Mouse (Mus musculus): ENCODE measurements around the gene Lrrc4. TPM values are rescaled to one million over a fixed set of nuclear protein-coding genes. Genes with fewer than 3 reads are reported as not detected.

Lrrc4 gene
- total RNA-seq, 2 experiments from 2014 or later, result 62.3 to 65.5 TPM

GRCm38 (mm10) chr6:28855442-28855841 lies 23.9 kb upstream of the Lrrc4 start:
- no peak for DNase-seq (ENCODE audit: low spot score in 2 of 2)

- no peak for DNase-seq (ENCODE audit: low spot score in 2 of 2)
These were observed 23.1 kb upstream of the Lrrc4 start for GRCm38 (mm10) chr6:28854598-28854997.

- no peak for DNase-seq (ENCODE audit: low spot score in 2 of 2)
These were observed 22.1 kb upstream of the Lrrc4 start for GRCm38 (mm10) chr6:28853654-28854053.

GRCm38 (mm10) chr6:28853164-28853563 lies 21.6 kb upstream of the Lrrc4 start:
- DNase-seq (ENCODE audit: low spot score in 2 of 2), result peak in 1 of 2 experiments; percentile 56

GRCm38 (mm10) chr6:28852342-28852741 lies 20.8 kb upstream of the Lrrc4 start:
- DNase-seq (ENCODE audit: low spot score in 2 of 2), result peak in 1 of 2 experiments; percentile 30

- DNase-seq (ENCODE audit: low spot score in 2 of 2), result no peak
These were observed 18.9 kb upstream of the Lrrc4 start for GRCm38 (mm10) chr6:28850326-28850900.

- no peak for DNase-seq (ENCODE audit: low spot score in 2 of 2)
These were observed 17.8 kb upstream of the Lrrc4 start for GRCm38 (mm10) chr6:28849317-28849716.

GRCm38 (mm10) chr6:28848891-28849290 lies 17.3 kb upstream of the Lrrc4 start:
- DNase-seq (ENCODE audit: low spot score in 2 of 2), result no peak

- DNase-seq (ENCODE audit: low spot score in 2 of 2), result no peak
These were observed 16.8 kb upstream of the Lrrc4 start for GRCm38 (mm10) chr6:28848285-28848794.

GRCm38 (mm10) chr6:28847616-28848015 lies 16.1 kb upstream of the Lrrc4 start:
- DNase-seq (ENCODE audit: low spot score in 2 of 2), result no peak

GRCm38 (mm10) chr6:28845610-28846009 lies 14.1 kb upstream of the Lrrc4 start:
- no peak for DNase-seq (ENCODE audit: low spot score in 2 of 2)

- peak; percentile 74 to 78 for DNase-seq (ENCODE audit: low spot score in 2 of 2)
These were observed 11.1 kb upstream of the Lrrc4 start for GRCm38 (mm10) chr6:28842375-28843276.

- DNase-seq (ENCODE audit: low spot score in 2 of 2), result no peak
These were observed 10.0 kb upstream of the Lrrc4 start for GRCm38 (mm10) chr6:28841569-28841968.

- peak in 1 of 2 experiments; percentile 49 for DNase-seq (ENCODE audit: low spot score in 2 of 2)
These were observed 5.1 kb upstream of the Lrrc4 start for GRCm38 (mm10) chr6:28836600-28836999.

GRCm38 (mm10) chr6:28834046-28834445 lies 2.5 kb upstream of the Lrrc4 start:
- DNase-seq (ENCODE audit: low spot score in 2 of 2), result peak in 1 of 2 experiments; percentile 34

- DNase-seq (ENCODE audit: low spot score in 2 of 2), result peak; percentile 67 to 77
These were observed 1.9 kb upstream of the Lrrc4 start for GRCm38 (mm10) chr6:28833380-28833822.

- DNase-seq (ENCODE audit: low spot score in 2 of 2), result peak in 1 of 2 experiments; percentile 67
These were observed 1.3 kb upstream of the Lrrc4 start for GRCm38 (mm10) chr6:28832751-28833291.

GRCm38 (mm10) chr6:28831854-28832750 lies 555 bp upstream of the Lrrc4 start:
- peak; percentile 63 to 75 for DNase-seq (ENCODE audit: low spot score in 2 of 2)

GRCm38 (mm10) chr6:28830306-28830705 lies 1.2 kb downstream of the Lrrc4 start:
- DNase-seq (ENCODE audit: low spot score in 2 of 2), result no peak

- peak; percentile 50 to 69 for DNase-seq (ENCODE audit: low spot score in 2 of 2)
These were observed 3.0 kb downstream of the Lrrc4 start for GRCm38 (mm10) chr6:28828593-28828992.

GRCm38 (mm10) chr6:28827565-28827964 lies 4.0 kb downstream of the Lrrc4 start:
- no peak for DNase-seq (ENCODE audit: low spot score in 2 of 2)

All from layer of hippocampus, postnatal 10 days (tissue).